Mouse (Mus musculus) heart, embryonic 12.5 days (tissue): ENCODE data around the gene Cma1. TPM values are rescaled to one million over a fixed set of nuclear protein-coding genes. Genes with fewer than 3 reads are reported as not detected.

Experiments
- polyA plus RNA-seq: library from polyadenylated mRNA; unstranded; fragments of >200 nt; fragmentation: Nextera tagmentation; extraction: Ambion mirVana; gene quantifications from 2 replicates; pipeline ENCODE4 v1.2.1, GENCODE M21; 2016

Cma1 gene
- polyA plus RNA-seq, 1 experiment from 2014 or later: not detected

Other genes starting within 250 kb of the Cma1 start
- gene Tgm1, start 230.7 kb downstream of the Cma1 start, polyA plus RNA-seq: 0.27 and 0.70 TPM in 2 replicates
- 20.9 and 24.4 TPM in 2 replicates for gene Rabggta, start 222.4 kb downstream of the Cma1 start, polyA plus RNA-seq
- 59.2 and 60.8 TPM in 2 replicates for gene Dhrs1, start 199.0 kb downstream of the Cma1 start, polyA plus RNA-seq
- 27.7 and 30.6 TPM in 2 replicates for gene Nop9, start 199.0 kb downstream of the Cma1 start, polyA plus RNA-seq
- 1.0 and 1.2 TPM in 2 replicates for gene Cideb, start 186.2 kb downstream of the Cma1 start, polyA plus RNA-seq
- 0.49 and 0.54 TPM in 2 replicates for gene Ltb4r2, start 183.2 kb downstream of the Cma1 start, polyA plus RNA-seq
- gene Ltb4r1, start 178.7 kb downstream of the Cma1 start, polyA plus RNA-seq: 0.49 and 0.76 TPM in 2 replicates
- 24.4 and 26.2 TPM in 2 replicates for gene Adcy4, start 160.6 kb downstream of the Cma1 start, polyA plus RNA-seq
- gene Ripk3, start 155.8 kb downstream of the Cma1 start, polyA plus RNA-seq: 19.7 and 20.3 TPM in 2 replicates
- 17.5 and 18.6 TPM in 2 replicates for gene Nfatc4, start 121.5 kb downstream of the Cma1 start, polyA plus RNA-seq
- 33.3 and 38.2 TPM in 2 replicates for gene Nynrin, start 90.7 kb downstream of the Cma1 start, polyA plus RNA-seq
- 0.32 and 0.57 TPM in 2 replicates for gene Cbln3, start 60.3 kb downstream of the Cma1 start, polyA plus RNA-seq
- 19.8 TPM in 2 replicates for gene Khnyn, start 59.7 kb downstream of the Cma1 start, polyA plus RNA-seq
- 38.2 and 40.4 TPM in 2 replicates for gene Sdr39u1, start 44.4 kb downstream of the Cma1 start, polyA plus RNA-seq
- gene Cma2, start 6.3 kb upstream of the Cma1 start, polyA plus RNA-seq: not detected in 2 replicates
- not detected in 2 replicates for gene Mcpt1, start 73.3 kb upstream of the Cma1 start, polyA plus RNA-seq
- gene Mcpt9, start 85.8 kb upstream of the Cma1 start, polyA plus RNA-seq: not detected in 2 replicates
- gene Mcpt2, start 97.4 kb upstream of the Cma1 start, polyA plus RNA-seq: 0.18 TPM in 1 of 2 replicates, not detected in the other
- 0.20 TPM in 1 of 2 replicates, not detected in the other for gene Mcpt4, start 117.6 kb upstream of the Cma1 start, polyA plus RNA-seq
- gene Mcpt8, start 140.6 kb upstream of the Cma1 start, polyA plus RNA-seq: not detected in 2 replicates
- 0.34 TPM in 1 of 2 replicates, not detected in the other for gene Ctsg, start 157.9 kb upstream of the Cma1 start, polyA plus RNA-seq
- gene Gzme, start 175.9 kb upstream of the Cma1 start, polyA plus RNA-seq: not detected in 2 replicates
- not detected in 2 replicates for gene Gzmd, start 187.9 kb upstream of the Cma1 start, polyA plus RNA-seq
- not detected in 2 replicates for gene Gzmg, start 214.9 kb upstream of the Cma1 start, polyA plus RNA-seq
- not detected in 2 replicates for gene Gzmn, start 229.9 kb upstream of the Cma1 start, polyA plus RNA-seq